8 mouse cellular contexts compared by ENCODE assay signal in the genomic region with DNA sequence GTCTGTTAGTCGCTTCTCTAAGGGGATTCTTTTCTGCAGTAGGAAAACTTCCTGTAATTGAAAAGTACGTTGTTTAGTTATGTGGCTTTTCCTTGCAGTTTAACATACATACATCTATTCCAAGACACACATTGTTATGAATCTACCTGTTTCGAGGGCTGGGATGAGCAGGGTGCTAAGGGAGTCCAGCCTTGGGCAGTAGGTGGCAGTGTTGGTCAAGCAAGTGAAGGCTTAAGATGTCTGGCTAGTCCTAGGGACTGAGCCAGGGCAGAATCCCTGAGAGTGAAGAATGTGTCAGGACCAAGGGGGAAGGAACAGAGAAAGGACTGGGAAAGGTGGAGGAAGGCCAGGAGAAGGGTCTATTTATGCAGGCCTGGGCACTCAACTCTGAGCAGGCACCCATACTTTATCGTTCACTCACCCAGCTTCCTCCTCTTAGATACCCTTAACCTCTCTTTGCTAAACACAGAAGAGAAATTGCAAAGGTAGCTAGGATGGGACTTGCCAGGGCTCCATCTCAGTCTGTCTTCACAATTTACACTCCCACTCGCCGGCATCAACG. TPM values are rescaled to one million over a fixed set of nuclear protein-coding genes. Genes with fewer than 3 reads are reported as not detected.
DNase-seq lines count a peak whose midpoint lies in the region; ATAC-seq and TF ChIP-seq lines count a peak whose summit lies in the region.

No protein-coding gene starts in this region.

- no peaks in the 10 kb centered on the region for H3K36me3 ChIP-seq in spleen, adult 2 months (ENCODE audit: control insufficient read depth, insufficient read depth, low read length)
- no peaks in the 10 kb centered on the region for H3K36me3 ChIP-seq in kidney, embryonic 15.5 days
- H3K36me3 ChIP-seq in limb, embryonic 14.5 days (ENCODE audit: control insufficient read depth, insufficient read depth, low read length) = no peaks in the 10 kb centered on the region
- H3K36me3 ChIP-seq in neural tube, embryonic 14.5 days (ENCODE audit: control insufficient read depth, insufficient read depth, low read length) = no peaks in the 10 kb centered on the region

- no peak overlapping the region for H3K9ac ChIP-seq in kidney, embryonic 15.5 days
- no peak overlapping the region for H3K9ac ChIP-seq in limb, embryonic 14.5 days (ENCODE audit: low read depth, low read length, severe bottlenecking)
- no peak overlapping the region for H3K9ac ChIP-seq in neural tube, embryonic 14.5 days (replicated peaks; ENCODE audit: low read depth, low read length)

- peak; percentile 14; the same call in 1 of the 2 replicates for TF ChIP-seq CTCF in spleen, adult 2 months (IDR thresholded peaks at IDR 0.05; ENCODE audit: extremely low read depth, insufficient read depth, insufficient read length, insufficient replicate concordance)

- no peak overlapping the region for H3K4me2 ChIP-seq in kidney, embryonic 15.5 days
- no peak overlapping the region for H3K4me2 ChIP-seq in limb, embryonic 14.5 days (replicated peaks; ENCODE audit: low read depth, low read length, severe bottlenecking)
- no peak overlapping the region for H3K4me2 ChIP-seq in neural tube, embryonic 14.5 days (ENCODE audit: low read depth, low read length)

- WGBS in spleen, adult 2 months = 58% methylated on average over 7 of the region's 7 CpGs
- WGBS in kidney, embryonic 15.5 days = 44% methylated on average over 7 of the region's 7 CpGs
- 49% methylated on average over 7 of the region's 7 CpGs for WGBS in limb, embryonic 14.5 days
- WGBS in neural tube, embryonic 14.5 days = 49% methylated on average over 7 of the region's 7 CpGs

- no peak overlapping the region for H3K4me3 ChIP-seq in spleen, adult 2 months (ENCODE audit: extremely low read depth, insufficient read depth, insufficient read length)
- H3K4me3 ChIP-seq in kidney, embryonic 15.5 days (replicated peaks) = no peak overlapping the region
- no peak overlapping the region for H3K4me3 ChIP-seq in limb, embryonic 14.5 days (replicated peaks; ENCODE audit: low read length)
- H3K4me3 ChIP-seq in neural tube, embryonic 14.5 days (ENCODE audit: low read depth, low read length) = no peak overlapping the region

- peak; percentile 67 for ATAC-seq in granulocyte monocyte progenitor cell, adult 5-6 weeks (replicated peaks; ENCODE audit: poor library complexity, severe bottlenecking)
- ATAC-seq in kidney, embryonic 15.5 days (replicated peaks; ENCODE audit: low FRiP score) = 0 out of 2 replicates have a peak, but pooled peaks have one; percentile 60
- peak; percentile 70 for ATAC-seq in limb, embryonic 14.5 days (ENCODE audit: low FRiP score, low read depth)
- peak; percentile 66; the same call in 1 of the 2 replicates for ATAC-seq in neural tube, embryonic 14.5 days (ENCODE audit: low read depth)

- DNase-seq in spleen, adult 2 months (ENCODE audit: low read depth in 1 of 2, low spot score in 2 of 2) = peak in 1 of 2 experiments; percentile 7
- DNase-seq in spleen, postnatal 4 days (ENCODE audit: low spot score in 2 of 2) = no peak
- DNase-seq in cerebellum, postnatal 4 days (ENCODE audit: low spot score in 2 of 2) = peak; percentile 63 to 74
- peak; percentile 76 for DNase-seq in limb, embryonic 14.5 days (ENCODE audit: low spot score)
- DNase-seq in urinary bladder, adult 2 months (ENCODE audit: low spot score) = peak; percentile 28

- H3K27me3 ChIP-seq in spleen, adult 2 months (ENCODE audit: control insufficient read depth, insufficient read depth, low read length) = no peaks in the 10 kb centered on the region; the same call in 1 of the 2 replicates
- H3K27me3 ChIP-seq in kidney, embryonic 15.5 days = no peaks in the 10 kb centered on the region; the same call in 1 of the 2 replicates
- no peaks in the 10 kb centered on the region for H3K27me3 ChIP-seq in limb, embryonic 14.5 days (ENCODE audit: control insufficient read depth, insufficient read depth, low read length)
- no peaks in the 10 kb centered on the region for H3K27me3 ChIP-seq in neural tube, embryonic 14.5 days (ENCODE audit: control insufficient read depth, insufficient read depth, low read length)

- no peak overlapping the region for H3K27ac ChIP-seq in spleen, adult 2 months (ENCODE audit: insufficient read depth, low read length)
- no peak overlapping the region for H3K27ac ChIP-seq in kidney, embryonic 15.5 days
- no peak overlapping the region for H3K27ac ChIP-seq in limb, embryonic 14.5 days (replicated peaks; ENCODE audit: low read depth, low read length)
- H3K27ac ChIP-seq in neural tube, embryonic 14.5 days (ENCODE audit: low read depth, low read length) = no peak overlapping the region

- no peak for TF ChIP-seq POLR2A in spleen, adult 2 months (IDR thresholded peaks at IDR 0.05; ENCODE audit: low read depth, low read length)
- TF ChIP-seq POLR2A in limb, embryonic 14.5 days (IDR thresholded peaks at IDR 0.05; ENCODE audit: borderline replicate concordance, extremely low read depth, insufficient read depth, insufficient read length) = no peak

- H3K9me3 ChIP-seq in kidney, embryonic 15.5 days (replicated peaks) = no peaks in the 10 kb centered on the region
- H3K9me3 ChIP-seq in limb, embryonic 14.5 days (ENCODE audit: control insufficient read depth, low read length) = no peaks in the 10 kb centered on the region
- H3K9me3 ChIP-seq in neural tube, embryonic 14.5 days (ENCODE audit: control insufficient read depth, low read length) = no peaks in the 10 kb centered on the region

- no peaks in the 10 kb centered on the region for H3K4me1 ChIP-seq in spleen, adult 2 months (ENCODE audit: control insufficient read depth, insufficient read depth, insufficient read length)
- H3K4me1 ChIP-seq in kidney, embryonic 15.5 days = no peaks in the 10 kb centered on the region
- H3K4me1 ChIP-seq in limb, embryonic 14.5 days (ENCODE audit: control insufficient read depth, insufficient read depth, low read length) = no peaks in the 10 kb centered on the region
- 0 out of 2 replicates have a peak, but pooled peaks cover 3% of the 10 kb centered on the region for H3K4me1 ChIP-seq in neural tube, embryonic 14.5 days (ENCODE audit: control insufficient read depth, insufficient read depth, low read length)

RNA-seq across cellular contexts. Expression of gene Dhx32, which starts 23.2 kb away (rescaled TPM):
- polyA plus RNA-seq in spleen, adult 2 months (2012; rRNA removed) = 7.5 and 8.3 TPM in 2 replicates
- 7.3 and 10.7 TPM in 2 replicates for total RNA-seq in granulocyte monocyte progenitor cell, adult 5-6 weeks (2014; fragmentation: Nextera tagmentation)
- total RNA-seq in granulocyte monocyte progenitor cell, adult 5-6 weeks (2017) = 13.1 and 21.3 TPM in 2 replicates
- polyA plus RNA-seq in kidney, embryonic 15.5 days (2015; fragmentation: Nextera tagmentation; extraction: Ambion mirVana) = 19.7 and 21.3 TPM in 2 replicates
- 14.6 and 15.5 TPM in 2 replicates for polyA plus RNA-seq in limb, embryonic 14.5 days (2012; rRNA removed)
- polyA plus RNA-seq in limb, embryonic 14.5 days (2014; fragmentation: Nextera tagmentation; extraction: Ambion mirVana) = 21.7 and 22.7 TPM in 2 replicates
- polyA plus RNA-seq in neural tube, embryonic 14.5 days (2014; fragmentation: Nextera tagmentation; extraction: Ambion mirVana) = 35.0 and 41.0 TPM in 2 replicates
- polyA plus RNA-seq in urinary bladder, adult 2 months (2012; rRNA removed) = 35.3 and 37.3 TPM in 2 replicates

RNA-seq across cellular contexts. Expression of gene Fank1, which starts 29.0 kb away (rescaled TPM):
- not detected in 2 replicates for polyA plus RNA-seq in spleen, adult 2 months (2012; rRNA removed)
- total RNA-seq in granulocyte monocyte progenitor cell, adult 5-6 weeks (2014; fragmentation: Nextera tagmentation) = not detected in 2 replicates
- not detected in 2 replicates for total RNA-seq in granulocyte monocyte progenitor cell, adult 5-6 weeks (2017)
- polyA plus RNA-seq in kidney, embryonic 15.5 days (2015; fragmentation: Nextera tagmentation; extraction: Ambion mirVana) = 0.23 and 0.37 TPM in 2 replicates
- polyA plus RNA-seq in limb, embryonic 14.5 days (2012; rRNA removed) = 0.24 and 0.31 TPM in 2 replicates
- 0.30 TPM in 1 of 2 replicates, not detected in the other for polyA plus RNA-seq in limb, embryonic 14.5 days (2014; fragmentation: Nextera tagmentation; extraction: Ambion mirVana)
- polyA plus RNA-seq in neural tube, embryonic 14.5 days (2014; fragmentation: Nextera tagmentation; extraction: Ambion mirVana) = 2.0 and 3.7 TPM in 2 replicates
- 0.13 and 0.29 TPM in 2 replicates for polyA plus RNA-seq in urinary bladder, adult 2 months (2012; rRNA removed)

Comparison
In these comparisons a context has a peak if more than half of its experiments do, and no peak if none do; other contexts are left out.
1. DNase-seq: peak in cerebellum, postnatal 4 days (2 of 2), limb, embryonic 14.5 days (single experiment) and urinary bladder, adult 2 months (single experiment); none in spleen, postnatal 4 days (0 of 2).
2. Peak in every context shown above with its lines, with median percentiles within 50 percentile points of each other: ATAC-seq.